Mouse (Mus musculus) mouse embryonic stem cell (cell line): ENCODE measurements around the gene Lce1a2.
"Not testable (repeated sequence)": the region's sequence is repeated elsewhere in the genome, so short reads cannot be mapped to it uniquely, and the experiment has no call there.

Source experiments
- in situ Hi-C, 2 experiments: fragments of 300-500 bp; cut with MboI; formaldehyde crosslinking; loops; 1 replicate in 1 of 2; 3 replicates in 1 of 2; pipeline ENCODE4 v1.14.3; 2019 to 2020; ENCODE audit warnings: low sequenced_read_pairs in 2 of 2, low pct_unique_long_range_greater_than_20kb in 1 of 2, mixed read lengths in 1 of 2; ENCODE audit not compliant: unreplicated experiment in 1 of 2

Gene Lce1a2

GRCm38 (mm10) chr3:92670215-92670614 is at the start of gene Lce1a2:
Gene Lce1a2 (minus strand): TSS chr3:92670315.
- in situ Hi-C loops, result no loop called here

- in situ Hi-C loops, result no loop called here
Measured at GRCm38 (mm10) chr3:92715122-92715521, 45.0 kb upstream of the Lce1a2 start.

DNA sequence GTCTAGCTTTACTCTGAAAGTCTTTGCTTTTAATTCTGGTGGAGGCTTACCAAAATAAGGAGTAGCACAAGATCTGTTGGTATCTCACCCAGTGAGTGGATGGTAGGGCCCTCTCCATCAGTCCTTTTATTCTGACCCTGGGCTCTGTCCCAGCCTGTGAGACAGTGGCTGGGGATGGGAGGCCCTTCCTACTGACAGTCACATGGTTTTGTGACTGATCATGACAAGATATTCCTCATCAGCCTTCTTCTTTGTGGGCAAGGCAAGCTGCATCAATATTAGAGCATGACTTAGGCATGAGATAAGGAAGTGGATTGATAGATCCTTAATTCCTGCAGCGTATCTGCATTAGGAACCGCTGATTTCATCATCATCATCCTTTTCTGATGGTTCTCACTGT is 38.9 kb upstream of the Lce1a2 start, which contains the start of gene Lce1e:
Gene Lce1e, minus strand, starts transcription at position 101 of the 400 bp plus-strand sequence.
- in situ Hi-C loops, result no loop called here

- in situ Hi-C loops, result no loop called here
Measured at GRCm38 (mm10) chr3:92694613-92695012, 24.5 kb upstream of the Lce1a2 start.

- in situ Hi-C loops, result no loop called here
Measured at GRCm38 (mm10) chr3:92691688-92692087, 21.6 kb upstream of the Lce1a2 start.

- in situ Hi-C loops, result not testable (repeated sequence)
Measured at GRCm38 (mm10) chr3:92689154-92689553, 19.0 kb upstream of the Lce1a2 start.

GRCm38 (mm10) chr3:92687110-92687509 is 17.0 kb upstream of the Lce1a2 start, which contains the start of gene Lce1d:
Gene Lce1d (minus strand): TSS chr3:92687210.
- in situ Hi-C loops, result no loop called here

DNA sequence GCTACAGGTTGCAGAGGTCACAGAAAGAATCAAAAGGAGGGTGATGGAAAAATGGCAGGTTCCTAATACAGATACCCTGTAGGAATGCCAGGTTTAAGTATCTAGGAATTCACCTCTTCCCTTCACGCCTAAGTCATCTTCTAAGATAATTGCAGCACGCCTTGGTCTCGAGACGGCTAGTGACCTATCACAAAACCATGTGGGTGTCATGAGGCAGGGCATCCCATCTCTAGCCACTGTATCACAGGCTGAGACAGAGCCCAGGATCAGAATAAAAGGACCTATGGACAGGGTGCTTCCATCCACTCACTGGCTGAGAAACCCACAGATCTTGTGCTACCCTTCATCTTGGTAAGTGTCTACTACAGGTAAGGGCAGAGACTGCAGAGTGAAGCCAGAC is 8.8 kb upstream of the Lce1a2 start, which contains the start of gene Lce1c:
Gene Lce1c, plus strand, starts transcription at position 301 of the 400 bp plus-strand sequence.
- in situ Hi-C loops, result no loop called here

GRCm38 (mm10) chr3:92656826-92657225 is 13.3 kb downstream of the Lce1a2 start, which contains the start of gene Lce1b:
Gene Lce1b (minus strand): TSS chr3:92656926.
- in situ Hi-C loops, result no loop called here

GRCm38 (mm10) chr3:92648207-92648606 is 21.9 kb downstream of the Lce1a2 start, which contains the start of gene Lce1a1:
Gene Lce1a1 (minus strand): TSS chr3:92648307.
- in situ Hi-C loops, result no loop called here

DNA sequence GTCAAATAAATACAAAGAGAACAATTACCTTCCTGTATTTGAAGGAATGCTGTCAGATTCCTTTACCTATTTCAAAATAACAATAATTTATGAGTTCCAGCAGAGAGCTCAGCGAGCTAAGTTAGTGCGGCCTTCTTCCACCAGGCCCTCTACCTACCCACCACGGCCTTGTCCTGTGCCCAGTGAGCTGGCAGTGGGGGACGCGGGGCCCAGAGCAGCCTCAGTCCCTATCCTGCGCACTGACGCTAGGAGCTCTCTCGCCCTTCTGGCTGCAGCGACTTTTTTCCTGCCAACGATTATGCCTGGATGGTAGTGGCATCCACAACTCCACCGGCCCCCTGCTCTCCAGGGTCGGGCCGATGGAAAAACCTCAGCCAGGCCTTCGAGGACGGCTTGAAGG is 30.3 kb downstream of the Lce1a2 start:
- in situ Hi-C loops, result no loop called here

DNA sequence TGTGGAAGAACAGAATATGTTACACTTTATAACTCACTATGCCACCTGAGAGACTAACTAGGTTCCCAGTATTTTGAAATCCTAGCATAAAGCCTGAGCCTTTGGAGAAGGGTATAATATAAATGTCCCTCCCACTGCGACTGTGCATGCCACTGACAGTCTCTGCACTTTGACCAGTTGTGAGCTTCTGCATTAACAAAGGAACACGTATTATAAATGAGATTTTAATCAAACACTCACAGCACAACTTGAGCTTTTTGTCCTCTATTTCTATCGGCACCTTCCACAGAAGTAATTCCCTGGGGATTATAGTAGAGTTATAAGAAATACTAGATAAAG is 31.5 kb downstream of the Lce1a2 start:
- in situ Hi-C loops, result no loop called here

GRCm38 (mm10) chr3:92637745-92638652 is 32.1 kb downstream of the Lce1a2 start:
- in situ Hi-C loops, result no loop called here

DNA sequence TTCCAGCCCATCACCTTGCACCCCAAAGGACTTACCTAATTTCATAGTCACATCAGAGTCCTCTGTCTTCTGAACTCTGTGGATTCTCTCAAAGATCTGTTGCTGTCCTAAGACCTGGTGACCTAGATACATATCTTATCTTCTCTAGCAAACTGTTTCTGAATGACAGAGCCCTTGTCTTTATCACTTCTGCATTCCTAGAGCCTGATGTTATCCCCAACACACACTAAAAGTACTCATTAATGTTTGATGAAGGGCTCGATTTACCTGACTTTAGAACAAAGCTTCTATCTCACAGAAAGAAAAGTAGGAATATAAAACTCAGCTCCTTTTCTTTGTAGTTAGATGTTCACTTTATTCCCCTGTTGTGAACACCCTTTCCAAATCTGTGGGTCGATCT is 48.6 kb downstream of the Lce1a2 start, which contains the start of gene Lce6a:
Gene Lce6a, minus strand, starts transcription at position 101 of the 400 bp plus-strand sequence.
- in situ Hi-C loops, result no loop called here
